Mouse (Mus musculus): ENCODE results near the gene Olfr1014. TPM values are rescaled to one million over a fixed set of nuclear protein-coding genes. Genes with fewer than 3 reads are reported as not detected.

Gene Olfr1014
- polyA plus RNA-seq (2012; rRNA removed), result not detected in 2 replicates

DNA sequence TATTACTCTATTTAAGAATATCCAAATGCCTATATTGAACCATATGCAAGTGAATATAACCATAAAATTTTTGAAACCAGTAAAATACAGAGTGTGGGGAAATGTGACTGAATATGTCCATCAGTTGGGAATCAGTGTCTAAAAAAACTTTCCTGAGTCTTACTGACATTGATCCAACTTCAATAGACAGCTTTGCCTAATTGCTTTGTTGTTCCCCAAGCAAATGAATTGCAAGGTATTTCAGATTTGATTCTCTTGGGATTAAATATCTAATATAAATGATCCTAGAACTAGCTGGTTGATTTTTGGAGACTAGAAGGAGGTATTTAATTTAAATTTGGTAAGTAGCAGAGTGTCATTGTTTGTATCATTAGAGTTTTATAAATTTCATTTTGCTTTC lies at the start of gene Olfr1014:
TSS of gene Olfr1014 (plus strand) at position 301 of the 400 bp plus-strand sequence.

DNA sequence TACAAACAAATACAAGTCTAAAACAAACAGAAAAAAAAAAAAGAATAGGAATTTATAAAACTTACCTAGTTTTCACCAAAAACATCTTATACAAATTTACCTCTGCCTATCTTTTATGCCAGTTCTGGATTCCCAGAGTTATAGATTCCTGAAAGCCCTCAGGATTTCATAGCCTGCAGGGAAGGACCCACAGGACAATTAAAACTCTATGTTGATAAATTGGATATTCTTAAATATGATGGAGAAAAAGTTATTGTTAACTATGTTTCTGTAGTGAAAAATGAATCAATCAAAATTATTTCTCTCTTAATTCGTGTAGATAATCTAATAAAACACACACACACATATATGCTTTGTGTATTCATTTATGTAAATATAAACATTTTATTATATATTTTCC lies 9.8 kb upstream of the Olfr1014 start, which contains the start of gene Olfr1012:
TSS of gene Olfr1012 (minus strand) at position 101 of the 400 bp plus-strand sequence.

DNA sequence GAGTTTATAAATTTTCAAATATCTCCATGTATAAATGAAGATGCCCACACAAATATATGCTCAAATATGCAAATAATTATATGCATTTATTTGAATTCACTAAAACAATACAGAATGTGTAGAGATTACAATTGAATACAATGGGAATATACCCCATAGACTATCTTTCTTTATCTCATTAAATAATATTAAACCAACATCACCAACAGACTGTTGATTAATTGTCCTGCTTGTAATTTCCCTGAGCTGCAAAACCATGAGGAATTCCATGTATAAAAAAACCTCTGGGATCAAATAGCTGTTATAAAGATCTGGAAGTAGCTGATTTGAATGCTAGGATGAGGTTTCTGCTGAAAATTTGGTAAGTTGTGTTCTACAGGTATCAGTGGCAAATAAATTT lies 5.7 kb upstream of the Olfr1014 start, which contains the start of gene Olfr1013:
TSS of gene Olfr1013 (plus strand) at position 301 of the 400 bp plus-strand sequence.

DNA sequence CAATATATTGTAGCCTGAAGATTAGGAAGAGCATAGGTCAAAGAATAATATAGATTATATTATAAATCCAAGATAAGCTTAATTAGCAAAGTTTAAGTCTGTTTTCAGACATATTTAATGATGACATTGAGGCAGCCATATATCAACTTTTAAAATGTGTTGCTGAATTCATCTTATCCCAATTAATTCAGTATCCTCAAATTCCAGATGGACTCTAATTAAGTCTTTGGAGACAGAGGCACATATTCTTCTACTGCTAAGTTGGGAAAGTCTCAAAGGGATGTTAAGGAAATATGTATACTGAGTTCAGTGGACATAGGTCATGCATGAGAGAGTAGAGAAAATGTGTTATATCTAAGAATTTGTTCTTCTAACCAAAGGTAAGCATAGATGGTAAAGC lies 9.2 kb downstream of the Olfr1014 start, which contains the start of gene Olfr1015:
TSS of gene Olfr1015 (plus strand) at position 301 of the 400 bp plus-strand sequence.

DNA sequence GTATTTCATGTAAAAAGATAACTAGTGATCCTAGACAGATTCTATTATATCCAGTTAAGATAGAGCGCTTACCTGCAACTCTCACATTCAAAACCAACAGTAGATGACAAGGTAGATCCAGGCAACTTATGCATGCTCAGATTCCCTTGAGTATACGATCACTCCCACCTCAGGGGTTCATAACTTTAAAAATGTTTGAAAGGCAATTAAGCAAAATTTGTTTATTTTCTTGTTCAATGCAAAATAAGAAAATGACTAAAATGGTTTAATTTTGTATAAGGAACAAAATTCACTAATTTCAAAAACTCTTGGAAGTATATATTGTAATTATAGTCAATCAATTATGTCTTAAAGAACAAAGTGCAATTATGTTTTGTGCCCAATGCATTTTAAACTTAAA lies 29.9 kb downstream of the Olfr1014 start, which contains the start of gene Olfr1016:
TSS of gene Olfr1016 (minus strand) at position 101 of the 400 bp plus-strand sequence.

DNA sequence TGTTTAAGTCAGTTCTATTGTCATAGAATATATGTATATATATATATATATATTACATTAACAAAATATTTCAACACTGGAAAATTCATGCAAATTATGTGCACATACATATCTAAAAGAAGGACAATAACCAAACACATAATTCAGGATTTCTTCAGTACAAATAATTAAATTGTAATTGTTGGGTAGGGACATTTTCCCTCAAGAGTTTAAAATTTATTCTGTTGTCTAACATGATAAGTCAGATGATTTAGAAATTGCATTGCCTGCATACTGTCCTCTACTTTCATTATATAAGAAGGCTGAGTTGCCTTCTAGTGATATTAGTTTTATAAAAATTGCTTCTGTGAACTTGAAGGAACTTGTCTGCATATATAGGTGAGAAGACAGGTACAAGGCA lies 45.7 kb downstream of the Olfr1014 start, which contains the start of gene Olfr1018:
TSS of gene Olfr1018 (plus strand) at position 301 of the 400 bp plus-strand sequence.

Other genes with a start within 250 kb of the Olfr1014 start
- not detected in 2 replicates for gene Olfr996, start 193.5 kb upstream of the Olfr1014 start, polyA plus RNA-seq (2012; rRNA removed)
- not detected in 2 replicates for gene Olfr998, start 183.8 kb upstream of the Olfr1014 start, polyA plus RNA-seq (2012; rRNA removed)
- gene Olfr1000, start 160.8 kb upstream of the Olfr1014 start, polyA plus RNA-seq (2012; rRNA removed), result not detected in 2 replicates
- not detected in 2 replicates for gene Olfr1002, start 122.0 kb upstream of the Olfr1014 start, polyA plus RNA-seq (2012; rRNA removed)
- gene Olfr154, start 108.3 kb upstream of the Olfr1014 start, polyA plus RNA-seq (2012; rRNA removed), result not detected in 2 replicates
- gene Olfr1006, start 93.9 kb upstream of the Olfr1014 start, polyA plus RNA-seq (2012; rRNA removed), result not detected in 2 replicates
- not detected in 2 replicates for gene Olfr1008, start 83.3 kb upstream of the Olfr1014 start, polyA plus RNA-seq (2012; rRNA removed)
- not detected in 2 replicates for gene Olfr1009, start 57.3 kb upstream of the Olfr1014 start, polyA plus RNA-seq (2012; rRNA removed)
- not detected in 2 replicates for gene Olfr1012, start 9.9 kb upstream of the Olfr1014 start, polyA plus RNA-seq (2012; rRNA removed)
- gene Olfr1013, start 5.6 kb upstream of the Olfr1014 start, polyA plus RNA-seq (2012; rRNA removed), result not detected in 2 replicates
- gene Olfr1015, start 9.3 kb downstream of the Olfr1014 start, polyA plus RNA-seq (2012; rRNA removed), result not detected in 2 replicates
- gene Olfr1016, start 29.8 kb downstream of the Olfr1014 start, polyA plus RNA-seq (2012; rRNA removed), result not detected in 2 replicates
- gene Olfr1018, start 45.8 kb downstream of the Olfr1014 start, polyA plus RNA-seq (2012; rRNA removed), result not detected in 2 replicates
- gene Olfr1019, start 72.8 kb downstream of the Olfr1014 start, polyA plus RNA-seq (2012; rRNA removed), result not detected in 2 replicates
- not detected in 2 replicates for gene Olfr1020, start 74.3 kb downstream of the Olfr1014 start, polyA plus RNA-seq (2012; rRNA removed)
- gene Olfr1022, start 95.9 kb downstream of the Olfr1014 start, polyA plus RNA-seq (2012; rRNA removed), result not detected in 2 replicates
- not detected in 2 replicates for gene Olfr1023, start 112.9 kb downstream of the Olfr1014 start, polyA plus RNA-seq (2012; rRNA removed)
- gene Olfr1024, start 132.3 kb downstream of the Olfr1014 start, polyA plus RNA-seq (2012; rRNA removed), result not detected in 2 replicates
- gene Olfr1025-ps1, start 142.5 kb downstream of the Olfr1014 start, polyA plus RNA-seq (2012; rRNA removed), result not detected in 2 replicates
- gene Olfr1026, start 148.8 kb downstream of the Olfr1014 start, polyA plus RNA-seq (2012; rRNA removed), result not detected in 2 replicates
- not detected in 2 replicates for gene Olfr1028, start 177.7 kb downstream of the Olfr1014 start, polyA plus RNA-seq (2012; rRNA removed)
- not detected in 2 replicates for gene Olfr1029, start 201.2 kb downstream of the Olfr1014 start, polyA plus RNA-seq (2012; rRNA removed)
- gene Olfr1030, start 206.6 kb downstream of the Olfr1014 start, polyA plus RNA-seq (2012; rRNA removed), result not detected in 2 replicates
- gene Olfr1031, start 217.6 kb downstream of the Olfr1014 start, polyA plus RNA-seq (2012; rRNA removed), result not detected in 2 replicates
- gene Olfr1032, start 232.8 kb downstream of the Olfr1014 start, polyA plus RNA-seq (2012; rRNA removed), result not detected in 2 replicates
- 0.06 and 0.14 TPM in 2 replicates for gene Olfr1033, start 247.9 kb downstream of the Olfr1014 start, polyA plus RNA-seq (2012; rRNA removed)

Data from central nervous system, embryonic 11.5 days (tissue).